Mouse (Mus musculus) layer of hippocampus, postnatal 36 days (tissue): ENCODE measurements around the gene Lrmp. TPM values are rescaled to one million over a fixed set of nuclear protein-coding genes. Genes with fewer than 3 reads are reported as not detected.

ENCODE experiments used
- DNase-seq, 2 experiments: peaks; one replicate each; pipeline ENCODE4 v3.0.0; 2022
- total RNA-seq, 2 experiments: library from RNA; stranded (reverse); gene quantifications; 2 replicates each; pipeline ENCODE4 v1.2.3; 2021

Lrmp gene
- total RNA-seq, 2 experiments from 2014 or later = 3.2 to 3.3 TPM

GRCm38 (mm10) chr6:145139236-145139635 lies 23.8 kb downstream of the Lrmp start:
- no peak for DNase-seq

GRCm38 (mm10) chr6:145139776-145140475 lies 24.5 kb downstream of the Lrmp start:
- no peak for DNase-seq

GRCm38 (mm10) chr6:145140706-145141105 lies 25.3 kb downstream of the Lrmp start:
- DNase-seq = no peak

GRCm38 (mm10) chr6:145141827-145142226 lies 26.4 kb downstream of the Lrmp start:
- DNase-seq = no peak

- DNase-seq = no peak
Measured at GRCm38 (mm10) chr6:145145173-145145572, 29.7 kb downstream of the Lrmp start.

- DNase-seq = no peak
Measured at GRCm38 (mm10) chr6:145147716-145148115, 32.3 kb downstream of the Lrmp start.

- DNase-seq = peak in 1 of 2 experiments; percentile 21
Measured at GRCm38 (mm10) chr6:145149054-145149453, 33.6 kb downstream of the Lrmp start.

- DNase-seq = no peak
Measured at GRCm38 (mm10) chr6:145158619-145159018, 43.2 kb downstream of the Lrmp start.

- no peak for DNase-seq
Measured at GRCm38 (mm10) chr6:145160581-145160980, 45.1 kb downstream of the Lrmp start.

- no peak for DNase-seq
Measured at GRCm38 (mm10) chr6:145171892-145172606, 56.6 kb downstream of the Lrmp start.

- peak; percentile 18 to 29 for DNase-seq
Measured at GRCm38 (mm10) chr6:145173781-145174191, 58.3 kb downstream of the Lrmp start.

GRCm38 (mm10) chr6:145175571-145175981 lies 60.1 kb downstream of the Lrmp start:
- DNase-seq = no peak

- no peak for DNase-seq
Measured at GRCm38 (mm10) chr6:145176474-145176873, 61.0 kb downstream of the Lrmp start.

GRCm38 (mm10) chr6:145179665-145180064 lies 64.2 kb downstream of the Lrmp start:
- DNase-seq = no peak

- DNase-seq = no peak
Measured at GRCm38 (mm10) chr6:145182044-145182443, 66.6 kb downstream of the Lrmp start.

GRCm38 (mm10) chr6:145186096-145186495 lies 70.6 kb downstream of the Lrmp start:
- DNase-seq = no peak

GRCm38 (mm10) chr6:145187093-145188088 lies 71.9 kb downstream of the Lrmp start:
- peak; percentile 27 to 46 for DNase-seq

- no peak for DNase-seq
Measured at GRCm38 (mm10) chr6:145193038-145193437, 77.6 kb downstream of the Lrmp start.

- no peak for DNase-seq
Measured at GRCm38 (mm10) chr6:145193446-145193845, 78.0 kb downstream of the Lrmp start.

- DNase-seq = no peak
Measured at GRCm38 (mm10) chr6:145197949-145198686, 82.7 kb downstream of the Lrmp start.

GRCm38 (mm10) chr6:145202432-145203125 lies 87.1 kb downstream of the Lrmp start:
- no peak for DNase-seq
